Mouse (Mus musculus): Measurements from ENCODE around the gene Dap.

The Dap gene

GRCm38 (mm10) chr15:31264827-31265226 is 40.7 kb downstream of the Dap start:
- DNase-seq (ENCODE audit: low spot score in 2 of 2): peak; percentile 13 to 48

- DNase-seq (ENCODE audit: low spot score in 2 of 2): no peak
Observed at GRCm38 (mm10) chr15:31265404-31265803, 41.3 kb downstream of the Dap start.

GRCm38 (mm10) chr15:31265845-31266244 is 41.7 kb downstream of the Dap start:
- DNase-seq (ENCODE audit: low spot score in 2 of 2): no peak

GRCm38 (mm10) chr15:31268148-31268547 is 44.0 kb downstream of the Dap start:
- no peak for DNase-seq (ENCODE audit: low spot score in 2 of 2)

GRCm38 (mm10) chr15:31269558-31269957 is 45.4 kb downstream of the Dap start:
- no peak for DNase-seq (ENCODE audit: low spot score in 2 of 2)

- no peak for DNase-seq (ENCODE audit: low spot score in 2 of 2)
Observed at GRCm38 (mm10) chr15:31272695-31273094, 48.6 kb downstream of the Dap start.

- DNase-seq (ENCODE audit: low spot score in 2 of 2): no peak
Observed at GRCm38 (mm10) chr15:31273509-31273908, 49.4 kb downstream of the Dap start.

- no peak for DNase-seq (ENCODE audit: low spot score in 2 of 2)
Observed at GRCm38 (mm10) chr15:31278090-31278489, 54.0 kb downstream of the Dap start.

GRCm38 (mm10) chr15:31279120-31279519 is 55.0 kb downstream of the Dap start:
- DNase-seq (ENCODE audit: low spot score in 2 of 2): no peak

- peak; percentile 1 to 63 for DNase-seq (ENCODE audit: low spot score in 2 of 2)
Observed at GRCm38 (mm10) chr15:31279577-31280004, 55.5 kb downstream of the Dap start.

- no peak for DNase-seq (ENCODE audit: low spot score in 2 of 2)
Observed at GRCm38 (mm10) chr15:31280059-31280458, 55.9 kb downstream of the Dap start.

- DNase-seq (ENCODE audit: low spot score in 2 of 2): no peak
Observed at GRCm38 (mm10) chr15:31280683-31281082, 56.6 kb downstream of the Dap start.

- DNase-seq (ENCODE audit: low spot score in 2 of 2): no peak
Observed at GRCm38 (mm10) chr15:31281830-31282229, 57.7 kb downstream of the Dap start.

- DNase-seq (ENCODE audit: low spot score in 2 of 2): no peak
Observed at GRCm38 (mm10) chr15:31282353-31282752, 58.2 kb downstream of the Dap start.

- DNase-seq (ENCODE audit: low spot score in 2 of 2): no peak
Observed at GRCm38 (mm10) chr15:31284142-31284541, 60.0 kb downstream of the Dap start.

GRCm38 (mm10) chr15:31284922-31285631 is 61.0 kb downstream of the Dap start:
- DNase-seq (ENCODE audit: low spot score in 2 of 2): no peak

GRCm38 (mm10) chr15:31285695-31286094 is 61.6 kb downstream of the Dap start:
- DNase-seq (ENCODE audit: low spot score in 2 of 2): no peak

GRCm38 (mm10) chr15:31292627-31293026 is 68.5 kb downstream of the Dap start:
- no peak for DNase-seq (ENCODE audit: low spot score in 2 of 2)

GRCm38 (mm10) chr15:31294311-31294710 is 70.2 kb downstream of the Dap start:
- no peak for DNase-seq (ENCODE audit: low spot score in 2 of 2)

GRCm38 (mm10) chr15:31296882-31297776 is 73.0 kb downstream of the Dap start:
- no peak for DNase-seq (ENCODE audit: low spot score in 2 of 2)

GRCm38 (mm10) chr15:31297777-31298137 is 73.6 kb downstream of the Dap start:
- no peak for DNase-seq (ENCODE audit: low spot score in 2 of 2)

- DNase-seq (ENCODE audit: low spot score in 2 of 2): no peak
Observed at GRCm38 (mm10) chr15:31299258-31299917, 75.3 kb downstream of the Dap start.
